Mouse (Mus musculus) spleen, postnatal 0 days (tissue): Measurements from ENCODE around the gene Xndc1. TPM values are rescaled to one million over a fixed set of nuclear protein-coding genes. Genes with fewer than 3 reads are reported as not detected.

ENCODE experiments used
- polyA plus RNA-seq: library from polyadenylated mRNA; unstranded; fragments of >200 nt; fragmentation: Nextera tagmentation; extraction: Ambion mirVana; gene quantifications from 2 replicates; pipeline ENCODE4 v1.2.1, GENCODE M21; 2015

The Xndc1 gene
- 17.1 and 17.2 TPM in 2 replicates for polyA plus RNA-seq

GRCm38 (mm10) chr7:102065046-102065891, at the start of gene Xndc1, which contains the start of the genes Rnf121 and Xntrpc:
Xndc1 (plus strand) TSS chr7:102065511.
Rnf121 (minus strand) TSS chr7:102065469.
Xntrpc (plus strand) TSS chr7:102065713.

GRCm38 (mm10) chr7:102018590-102018989, 46.7 kb upstream of the Xndc1 start, which contains the start of gene Il18bp:
Il18bp (minus strand) TSS chr7:102018690.

GRCm38 (mm10) chr7:102082816-102083215, 17.5 kb downstream of the Xndc1 start, which contains the start of gene Trpc2:
Trpc2 (plus strand) TSS chr7:102083116.

GRCm38 (mm10) chr7:102101487-102101886, 36.2 kb downstream of the Xndc1 start, which contains the start of gene Art1:
Art1 (plus strand) TSS chr7:102101743.

DNA sequence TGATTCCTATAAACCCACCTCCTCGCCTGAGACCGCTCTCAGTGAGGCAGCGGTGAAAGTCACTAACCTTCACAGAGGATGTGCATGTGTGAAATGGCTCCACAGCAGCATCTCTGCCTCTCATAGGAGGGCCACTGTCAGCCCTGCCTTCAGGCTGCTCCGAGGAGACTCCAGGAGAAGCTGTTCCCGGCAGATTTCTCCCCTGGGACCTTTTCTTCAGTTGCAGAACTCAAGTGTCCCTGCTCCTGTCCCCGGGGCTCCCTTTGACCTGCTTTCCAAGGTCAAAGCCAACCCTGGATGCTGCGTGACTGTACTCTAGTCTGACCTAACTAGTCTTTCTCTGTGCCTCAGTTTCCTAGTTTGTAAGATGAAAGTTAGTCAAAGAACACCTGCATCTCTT, 43.9 kb downstream of the Xndc1 start, which contains the start of gene Art5:
TSS of gene Art5 (minus strand) at position 319 of the 400 bp plus-strand sequence.

DNA sequence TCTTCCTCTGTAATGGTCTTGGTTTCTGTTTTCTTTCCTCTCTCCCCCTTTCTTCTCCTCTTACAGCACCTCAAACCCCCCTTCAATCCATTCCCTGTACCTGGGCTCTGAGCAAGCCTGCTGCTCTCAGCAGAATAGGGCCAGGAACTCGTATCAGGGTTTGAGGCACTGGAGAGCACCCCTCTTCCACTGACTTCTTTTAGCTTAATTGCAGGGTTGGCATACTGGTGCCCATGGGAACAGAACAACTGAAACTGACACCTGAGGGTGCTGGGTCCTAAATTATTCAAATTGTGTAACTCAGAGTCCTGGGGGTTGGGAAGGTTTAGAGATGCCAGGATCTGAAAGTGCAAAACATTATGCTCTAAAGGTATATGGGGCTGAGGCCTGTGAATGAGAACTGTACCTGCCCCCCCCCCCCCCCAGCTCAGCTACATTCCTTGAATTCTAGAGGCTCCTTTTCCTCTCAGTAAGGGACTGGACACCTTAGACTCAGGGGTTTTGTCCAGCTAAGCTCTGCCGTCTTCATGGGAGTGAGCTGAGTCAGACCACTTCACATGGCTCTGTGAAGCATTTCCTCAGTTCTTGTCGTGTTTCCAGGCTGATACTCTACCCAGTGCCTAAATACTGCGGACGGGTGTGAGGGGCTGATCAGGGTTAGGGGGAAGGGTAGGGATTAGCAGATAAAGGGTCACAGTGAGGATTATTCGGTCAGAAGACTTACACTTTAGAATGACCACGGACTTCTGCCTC, 51.4 kb downstream of the Xndc1 start, which contains the start of gene Chrna10:
TSS of gene Chrna10 (minus strand) at position 250 of the 753 bp plus-strand sequence.

Other genes starting within 250 kb of the Xndc1 start
- not detected in 2 replicates for gene Phox2a, start 247.2 kb upstream of the Xndc1 start, polyA plus RNA-seq
- 7.5 and 8.9 TPM in 2 replicates for gene Inppl1, start 227.3 kb upstream of the Xndc1 start, polyA plus RNA-seq
- gene Folr2, start 208.3 kb upstream of the Xndc1 start, polyA plus RNA-seq: 0.75 and 1.7 TPM in 2 replicates
- 65.1 and 69.4 TPM in 2 replicates for gene Anapc15, start 201.8 kb upstream of the Xndc1 start, polyA plus RNA-seq
- gene Folr1, start 194.7 kb upstream of the Xndc1 start, polyA plus RNA-seq: 2.0 and 3.4 TPM in 2 replicates
- gene Lamtor1, start 159.6 kb upstream of the Xndc1 start, polyA plus RNA-seq: 76.7 and 84.5 TPM in 2 replicates
- 0.18 and 0.32 TPM in 2 replicates for gene Tomt, start 159.2 kb upstream of the Xndc1 start, polyA plus RNA-seq
- 1.9 and 2.0 TPM in 2 replicates for gene Lrrc51, start 131.6 kb upstream of the Xndc1 start, polyA plus RNA-seq
- gene Numa1, start 131.4 kb upstream of the Xndc1 start, polyA plus RNA-seq: 33.6 and 35.4 TPM in 2 replicates
- gene Il18bp, start 46.8 kb upstream of the Xndc1 start, polyA plus RNA-seq: 5.1 and 7.3 TPM in 2 replicates
- 9.2 and 10.3 TPM in 2 replicates for gene Rnf121, start within 50 bp of the Xndc1 start, polyA plus RNA-seq
- gene Xntrpc, start 202 bp downstream of the Xndc1 start, polyA plus RNA-seq: 0.43 and 0.53 TPM in 2 replicates
- gene Trpc2, start 17.6 kb downstream of the Xndc1 start, polyA plus RNA-seq: not detected in 2 replicates
- 0.14 and 0.30 TPM in 2 replicates for gene Art1, start 36.2 kb downstream of the Xndc1 start, polyA plus RNA-seq
- 0.25 and 0.42 TPM in 2 replicates for gene Art5, start 44.0 kb downstream of the Xndc1 start, polyA plus RNA-seq
- not detected in 2 replicates for gene Chrna10, start 51.3 kb downstream of the Xndc1 start, polyA plus RNA-seq
- gene Nup98, start 144.7 kb downstream of the Xndc1 start, polyA plus RNA-seq: 16.1 and 17.3 TPM in 2 replicates
- 32.8 and 45.2 TPM in 2 replicates for gene Pgap2, start 144.7 kb downstream of the Xndc1 start, polyA plus RNA-seq
- 103 and 124 TPM in 2 replicates for gene Rhog, start 190.5 kb downstream of the Xndc1 start, polyA plus RNA-seq
- 22.4 and 24.9 TPM in 2 replicates for gene Stim1, start 202.3 kb downstream of the Xndc1 start, polyA plus RNA-seq